Mouse (Mus musculus) gastrocnemius, adult 2 months (tissue): ENCODE results near the gene Elmo1. TPM values are rescaled to one million over a fixed set of nuclear protein-coding genes. Genes with fewer than 3 reads are reported as not detected.

Experiments
- DNase-seq: peaks from one replicate; pipeline ENCODE4 v3.0.0; 2022
- H3K27ac ChIP-seq: fragments of 200-600 bp; 2 replicates; pipeline ENCODE4 v1.8.1; 2022; ENCODE audit warnings: mild to moderate bottlenecking
- H3K4me3 ChIP-seq: fragments of 200-600 bp; 2 replicates; pipeline ENCODE4 v1.8.1; 2022; ENCODE audit warnings: mild to moderate bottlenecking, moderate library complexity
- CTCF ChIP-seq: fragments of 200-600 bp; IDR thresholded peaks from 2 replicates; pipeline ENCODE4 v1.8.1; 2022; ENCODE audit warnings: antibody characterized with exemption, mild to moderate bottlenecking, moderate library complexity
- intact Hi-C: fragments of 180-260 bp; cut with DNase I; formaldehyde crosslinking; loops from one replicate; pipeline ENCODE4 v1.15.1; 2025
- total RNA-seq, 2 experiments: library from RNA; stranded (reverse); gene quantifications; 2 replicates each; pipeline ENCODE4 v1.2.3; 2021

Elmo1 gene
- total RNA-seq, 2 experiments from 2014 or later = 4.1 to 4.3 TPM

DNA sequence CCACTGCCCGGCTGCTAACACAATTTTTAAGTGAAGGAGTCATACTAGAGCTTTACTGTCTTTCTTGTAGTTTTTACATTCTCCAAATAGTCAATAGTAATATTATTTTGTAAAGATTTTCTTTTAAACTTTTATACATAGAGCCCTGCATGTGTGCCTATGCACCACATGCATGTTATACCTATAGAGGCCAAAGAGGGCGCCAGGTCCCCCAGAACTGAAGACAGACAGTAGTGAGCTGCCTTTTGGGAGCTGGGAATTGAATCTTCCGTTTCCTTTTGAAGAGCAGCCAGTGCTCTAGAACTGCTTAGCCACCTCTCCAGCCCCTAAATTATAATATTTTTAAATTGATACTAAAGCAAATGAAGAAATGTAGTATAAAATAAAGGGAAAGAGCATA lies 398.7 kb downstream of the Elmo1 start:
- TF ChIP-seq CTCF = peak; percentile 20; the same call in 1 of the 2 replicates
- DNase-seq = no peak
- Histone ChIP-seq H3K4me3 (no peak overlapping the region), H3K27ac (no peak overlapping the region)
- intact Hi-C loops = no loop called here

- intact Hi-C loops = no loop called here
- H3K27ac ChIP-seq = no peak overlapping the region
- H3K4me3 ChIP-seq = no peak overlapping the region
- TF ChIP-seq CTCF = peak; percentile 71
- DNase-seq = no peak
Measured at GRCm38 (mm10) chr13:20489698-20490417, 399.5 kb downstream of the Elmo1 start.

DNA sequence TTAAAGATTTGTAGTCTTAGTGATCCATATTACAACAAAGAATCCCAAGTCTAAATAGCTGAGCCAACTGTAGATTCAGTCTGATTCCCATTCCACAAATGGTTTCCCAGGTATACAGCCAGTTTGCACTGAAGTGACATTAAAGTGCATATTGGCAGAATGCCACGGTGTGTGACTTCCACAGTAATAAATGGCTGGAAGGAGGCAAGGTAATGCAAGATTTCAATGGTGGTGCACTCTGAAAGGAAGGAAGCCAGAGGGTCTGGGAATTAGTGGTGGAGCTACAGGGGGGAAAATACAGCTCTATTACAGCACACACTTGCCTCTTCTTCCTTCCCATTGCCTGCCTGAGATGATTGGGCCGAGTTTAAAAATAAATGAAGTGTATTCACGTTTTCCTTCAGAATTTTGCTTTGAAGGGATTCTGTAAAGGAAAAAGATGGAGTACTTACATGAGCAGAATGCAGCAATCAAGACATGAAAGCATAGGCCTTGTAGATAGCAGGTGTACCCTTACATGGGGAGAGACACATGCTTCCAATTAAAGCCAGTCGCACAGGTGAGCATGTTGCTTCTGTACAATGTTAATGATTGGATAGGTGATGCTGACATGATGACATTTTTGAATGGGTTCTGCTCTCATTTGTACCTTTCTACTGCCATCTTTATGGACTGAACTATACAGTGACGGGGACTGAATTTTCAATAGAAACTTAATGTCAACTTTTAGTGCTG lies 400.6 kb downstream of the Elmo1 start:
- Histone ChIP-seq H3K4me3 (no peak overlapping the region), H3K27ac (no peak overlapping the region)
- intact Hi-C loops = no loop called here
- TF ChIP-seq CTCF = no peak
- no peak for DNase-seq

- Histone ChIP-seq H3K27ac (no peak overlapping the region), H3K4me3 (no peak overlapping the region)
- no peak for TF ChIP-seq CTCF
- DNase-seq = no peak
- intact Hi-C loops = no loop called here
Measured at GRCm38 (mm10) chr13:20491666-20492065, 401.3 kb downstream of the Elmo1 start.

GRCm38 (mm10) chr13:20494047-20494739 lies 403.8 kb downstream of the Elmo1 start:
- intact Hi-C loops = no loop called here
- TF ChIP-seq CTCF = no peak
- DNase-seq = no peak
- no peak overlapping the region for H3K4me3 ChIP-seq
- no peak overlapping the region for H3K27ac ChIP-seq

- intact Hi-C loops = no loop called here
- DNase-seq = no peak
- no peak overlapping the region for H3K4me3 ChIP-seq
- TF ChIP-seq CTCF = no peak
- no peak overlapping the region for H3K27ac ChIP-seq
Measured at GRCm38 (mm10) chr13:20501923-20502322, 411.5 kb downstream of the Elmo1 start.

- Histone ChIP-seq H3K4me3 (no peak overlapping the region), H3K27ac (no peak overlapping the region)
- TF ChIP-seq CTCF = no peak
- DNase-seq = no peak
- intact Hi-C loops = no loop called here
Measured at GRCm38 (mm10) chr13:20503371-20503770, 413.0 kb downstream of the Elmo1 start.

DNA sequence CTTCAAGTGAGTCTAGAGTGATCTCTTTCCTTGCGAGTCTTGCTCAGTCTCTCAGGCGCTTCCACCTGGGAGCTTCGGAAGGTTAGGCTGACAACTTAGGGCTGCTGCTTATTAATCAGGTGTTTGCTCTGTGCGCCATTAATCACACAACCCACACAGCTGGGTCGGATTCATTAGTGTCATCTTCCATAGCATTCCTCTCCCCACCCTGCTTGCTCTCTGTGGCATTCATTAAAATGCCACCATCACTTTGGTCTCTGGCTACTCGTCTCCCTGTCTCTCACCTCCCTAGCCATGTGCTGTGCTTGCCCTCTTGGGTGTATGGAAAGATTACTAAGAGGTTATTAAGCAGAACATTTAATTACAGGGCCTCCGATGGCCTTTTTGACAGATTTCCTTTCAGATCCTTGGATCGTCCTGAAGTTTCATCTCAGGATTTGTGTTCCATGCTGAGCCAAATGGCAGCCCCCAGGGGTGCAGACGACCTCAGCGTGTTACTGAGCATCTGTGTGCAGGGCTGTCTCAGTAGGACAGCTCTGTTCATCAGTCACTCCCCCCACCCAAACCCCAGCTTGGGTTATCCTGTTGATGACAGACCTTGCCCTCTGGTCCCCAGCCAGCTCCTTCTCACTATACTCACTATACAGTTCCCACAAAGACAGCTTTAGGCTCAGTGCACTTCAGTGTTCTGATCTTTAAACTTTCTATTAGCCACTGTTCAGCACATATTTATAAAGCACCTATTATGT lies 417.2 kb downstream of the Elmo1 start:
- TF ChIP-seq CTCF = no peak
- Histone ChIP-seq H3K27ac (no peak overlapping the region), H3K4me3 (no peak overlapping the region)
- intact Hi-C loops = no loop called here
- no peak for DNase-seq

DNA sequence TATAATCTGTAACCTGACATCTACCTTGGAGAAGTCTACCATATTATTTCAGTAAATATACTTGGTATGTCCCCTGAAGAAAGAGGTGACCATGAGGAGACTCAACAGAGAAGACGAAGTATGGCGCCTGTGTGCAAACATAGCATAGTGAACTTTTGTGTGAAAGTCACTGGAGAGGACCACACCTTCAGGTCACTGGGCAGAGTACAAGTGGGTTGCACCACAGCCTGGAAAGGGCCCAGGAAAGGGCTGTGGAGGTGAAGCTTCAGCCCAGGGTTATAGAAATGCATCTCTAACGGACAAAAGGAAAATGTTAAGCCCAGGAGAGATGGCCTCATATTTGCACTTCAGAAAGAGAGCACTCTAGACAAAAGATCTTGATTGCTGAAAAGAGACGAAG lies 420.6 kb downstream of the Elmo1 start:
- Histone ChIP-seq H3K4me3 (no peak overlapping the region), H3K27ac (no peak overlapping the region)
- intact Hi-C loops = no loop called here
- no peak for TF ChIP-seq CTCF
- DNase-seq = no peak

GRCm38 (mm10) chr13:20512317-20513240 lies 422.2 kb downstream of the Elmo1 start:
- no peak for TF ChIP-seq CTCF
- intact Hi-C loops = no loop called here
- Histone ChIP-seq H3K4me3 (no peak overlapping the region), H3K27ac (no peak overlapping the region)
- DNase-seq = no peak

- no peak for DNase-seq
- H3K27ac ChIP-seq = no peak overlapping the region
- no peak for TF ChIP-seq CTCF
- no peak overlapping the region for H3K4me3 ChIP-seq
- intact Hi-C loops = no loop called here
Measured at GRCm38 (mm10) chr13:20514721-20515120, 424.3 kb downstream of the Elmo1 start.

DNA sequence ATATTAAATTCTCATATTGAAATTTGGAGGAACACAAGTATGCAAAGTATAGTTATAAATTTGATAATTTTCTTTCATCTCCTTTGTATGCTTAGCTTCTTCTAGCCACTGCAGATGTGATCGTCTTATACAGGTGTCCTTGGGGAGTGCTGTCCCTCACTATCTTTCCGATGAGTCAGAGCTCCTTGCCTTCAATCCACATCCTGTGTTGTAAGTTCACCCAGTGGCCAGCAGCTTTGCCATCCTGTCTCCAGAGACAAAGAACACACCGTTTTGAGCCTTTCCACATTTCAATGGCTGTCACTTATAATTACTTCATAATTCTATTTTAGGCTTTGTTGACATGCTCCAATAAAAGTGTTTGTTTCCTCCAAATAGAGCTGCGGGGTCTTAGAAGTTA lies 425.7 kb downstream of the Elmo1 start:
- DNase-seq = no peak
- intact Hi-C loops = no loop called here
- Histone ChIP-seq H3K27ac (no peak overlapping the region), H3K4me3 (no peak overlapping the region)
- no peak for TF ChIP-seq CTCF
